Mouse (Mus musculus) naive thymus-derived CD4-positive, alpha-beta T cell, adult 5 months (primary cell): ENCODE results near the gene Pitpna. TPM values are rescaled to one million over a fixed set of nuclear protein-coding genes. Genes with fewer than 3 reads are reported as not detected.

ENCODE experiments used
- polyA plus RNA-seq: library from polyadenylated mRNA; unstranded; fragments of 100-300 nt; shearing (Covaris generic); gene quantifications from one replicate; pipeline ENCODE4 v1.2.1, GENCODE M21; 2017

The Pitpna gene
- polyA plus RNA-seq = 350 TPM

GRCm38 (mm10) chr11:75587493-75588284 lies at the start of gene Pitpna:
Pitpna (plus strand) TSS chr11:75588097.

GRCm38 (mm10) chr11:75630645-75631229 lies 42.8 kb downstream of the Pitpna start, which contains the start of gene Inpp5k:
Inpp5k (plus strand) TSS chr11:75630988.

GRCm38 (mm10) chr11:75650311-75650710 lies 62.4 kb downstream of the Pitpna start, which contains the start of gene Myo1c:
Myo1c (plus strand) TSS chr11:75650504.

Other genes starting within 250 kb of the Pitpna start
- 144 TPM for gene Rpa1, start 239.8 kb upstream of the Pitpna start, polyA plus RNA-seq
- gene Smyd4, start 239.7 kb upstream of the Pitpna start, polyA plus RNA-seq = 28.6 TPM
- gene Serpinf1, start 165.4 kb upstream of the Pitpna start, polyA plus RNA-seq = not detected
- not detected for gene Serpinf2, start 148.5 kb upstream of the Pitpna start, polyA plus RNA-seq
- gene Wdr81, start 133.4 kb upstream of the Pitpna start, polyA plus RNA-seq = 8.7 TPM
- 0.73 TPM for gene Tlcd2, start 126.4 kb upstream of the Pitpna start, polyA plus RNA-seq
- 52.2 TPM for gene Prpf8, start 101.3 kb upstream of the Pitpna start, polyA plus RNA-seq
- not detected for gene Rilp, start 78.0 kb upstream of the Pitpna start, polyA plus RNA-seq
- gene Scarf1, start 74.6 kb upstream of the Pitpna start, polyA plus RNA-seq = 0.12 TPM
- gene Slc43a2, start 56.4 kb upstream of the Pitpna start, polyA plus RNA-seq = 45.2 TPM
- gene Inpp5k, start 42.9 kb downstream of the Pitpna start, polyA plus RNA-seq = 103 TPM
- 8.2 TPM for gene Myo1c, start 62.4 kb downstream of the Pitpna start, polyA plus RNA-seq
- 75.3 TPM for gene Crk, start 91.2 kb downstream of the Pitpna start, polyA plus RNA-seq
- gene Ywhae, start 144.8 kb downstream of the Pitpna start, polyA plus RNA-seq = 167 TPM
- gene Doc2b, start 208.0 kb downstream of the Pitpna start, polyA plus RNA-seq = not detected